Mouse (Mus musculus) midbrain, embryonic 14.5 days (tissue): Measurements from ENCODE around the gene Dusp23. TPM values are rescaled to one million over a fixed set of nuclear protein-coding genes. Genes with fewer than 3 reads are reported as not detected.

Source experiments
- ATAC-seq: fragments of 200-750 bp; cut with Nextera tagmentation; 2 replicates; pipeline ENCODE4 v1.8.0; 2017; ENCODE audit warnings: moderate number of reproducible peaks, moderate library complexity; ENCODE audit not compliant: low FRiP score, low TSS enrichment
- DNase-seq: peaks from one replicate; pipeline ENCODE4 v3.0.0-alpha.2; 2015
- H3K27ac ChIP-seq: fragments of 300-500 bp; sonication (generic); replicated peaks from 2 replicates; pipeline ENCODE4 v1.5.1; 2014; ENCODE audit warnings: mild to moderate bottlenecking, low read depth, low read length, moderate library complexity
- H3K27me3 ChIP-seq: fragments of 300-500 bp; sonication (generic); 2 replicates; pipeline ENCODE4 v1.6.1; 2014; ENCODE audit warnings: low read length, control low read depth, mixed read lengths; ENCODE audit not compliant: control insufficient read depth, insufficient read depth
- H3K36me3 ChIP-seq: fragments of 300-500 bp; sonication (generic); 2 replicates; pipeline ENCODE4 v1.6.1; 2014; ENCODE audit warnings: low read length, control low read depth; ENCODE audit not compliant: control insufficient read depth, insufficient read depth
- H3K4me1 ChIP-seq: fragments of 300-500 bp; sonication (generic); 2 replicates; pipeline ENCODE4 v1.6.1; 2014; ENCODE audit warnings: mild to moderate bottlenecking, antibody characterized with exemption, low read length, control low read depth; ENCODE audit not compliant: control insufficient read depth, insufficient read depth
- H3K4me2 ChIP-seq: fragments of 300-500 bp; sonication (generic); 2 replicates; pipeline ENCODE4 v1.6.1; 2014; ENCODE audit warnings: mild to moderate bottlenecking, low read length, moderate library complexity
- H3K4me3 ChIP-seq: fragments of 300-500 bp; sonication (generic); replicated peaks from 2 replicates; pipeline ENCODE4 v1.5.1; 2014; ENCODE audit warnings: low read depth, low read length
- H3K9ac ChIP-seq: fragments of 300-500 bp; sonication (generic); replicated peaks from 2 replicates; pipeline ENCODE4 v1.6.1; 2014; ENCODE audit warnings: mild to moderate bottlenecking, low read length, moderate library complexity
- H3K9me3 ChIP-seq: fragments of 300-500 bp; sonication (generic); 2 replicates; pipeline ENCODE4 v1.6.1; 2016; ENCODE audit warnings: low read length, control low read depth, mixed read lengths; ENCODE audit not compliant: control insufficient read depth
- WGBS: fragments of 180-500 bp; shearing (Covaris S2); extraction: QIAGEN DNeasy Blood & Tissue Kit; methylation state at CpG from one replicate; pipeline ENCODE4 v1.1.7; 2014; 5-methylcytosine and 5-hydroxymethylcytosine counted together
- polyA plus RNA-seq: library from polyadenylated mRNA; unstranded; fragments of >200 nt; fragmentation: Nextera tagmentation; extraction: Ambion mirVana; gene quantifications from 2 replicates; pipeline ENCODE4 v1.2.1, GENCODE M21; 2014

Gene Dusp23
- 6.3 and 8.7 TPM in 2 replicates for polyA plus RNA-seq

- DNase-seq = peak; percentile 95
- no peaks in the 10 kb centered on the region for H3K4me1 ChIP-seq
- under 1% methylated on average over 53 of the region's 53 CpGs for WGBS
- peak within 1 kb of the TSS; percentile 75 for H3K4me2 ChIP-seq
- no peaks in the 10 kb centered on the region for H3K9me3 ChIP-seq
- no peaks in the 10 kb centered on the region for H3K36me3 ChIP-seq
- H3K9ac ChIP-seq = peak within 1 kb of the TSS; percentile 62
- peak within 1 kb of the TSS; percentile 68 for H3K27ac ChIP-seq
- ATAC-seq = peak; percentile 97
- peak within 1 kb of the TSS; percentile 72 for H3K4me3 ChIP-seq
- no peaks in the 10 kb centered on the region for H3K27me3 ChIP-seq
These were observed at the start of gene Dusp23 for GRCm38 (mm10) chr1:172632451-172633326. Gene Dusp23 (minus strand): TSS chr1:172632962.

GRCm38 (mm10) chr1:172680742-172681141, 48.0 kb upstream of the Dusp23 start:
- Histone ChIP-seq H3K9ac (no peak overlapping the region), H3K27ac (no peak overlapping the region), H3K27me3 (no peaks in the 10 kb centered on the region), H3K4me3 (no peak overlapping the region), H3K9me3 (peaks cover 3% of the 10 kb centered on the region; the same call in 1 of the 2 replicates), H3K4me1 (no peaks in the 10 kb centered on the region), H3K36me3 (no peaks in the 10 kb centered on the region), H3K4me2 (no peak overlapping the region)
- DNase-seq (no peak), ATAC-seq (no peak)
- 89% methylated on average over 4 of the region's 4 CpGs for WGBS

- no peaks in the 10 kb centered on the region for H3K27me3 ChIP-seq
- H3K9me3 ChIP-seq = no peaks in the 10 kb centered on the region
- H3K36me3 ChIP-seq = no peaks in the 10 kb centered on the region
- H3K4me1 ChIP-seq = peaks cover 7% of the 10 kb centered on the region
- no peak overlapping the region for H3K4me3 ChIP-seq
- no peak for ATAC-seq
- no peak overlapping the region for H3K27ac ChIP-seq
- no peak for DNase-seq
- no peak overlapping the region for H3K9ac ChIP-seq
- no peak overlapping the region for H3K4me2 ChIP-seq
- 93% methylated on average over 1 of the region's 1 CpGs for WGBS
These were observed 38.0 kb upstream of the Dusp23 start for GRCm38 (mm10) chr1:172670716-172671115.

GRCm38 (mm10) chr1:172667597-172667996, 34.8 kb upstream of the Dusp23 start:
- peak; percentile 69 for DNase-seq
- Histone ChIP-seq H3K4me1 (peaks cover 7% of the 10 kb centered on the region), H3K27me3 (no peaks in the 10 kb centered on the region), H3K9ac (no peak overlapping the region), H3K36me3 (no peaks in the 10 kb centered on the region), H3K27ac (no peak overlapping the region), H3K9me3 (no peaks in the 10 kb centered on the region), H3K4me2 (0 out of 2 replicates have a peak overlapping the region, but pooled peaks have one; percentile 25), H3K4me3 (no peak overlapping the region)
- ATAC-seq = no peak; the same call in 1 of the 2 replicates
- 11% methylated on average over 6 of the region's 6 CpGs for WGBS

DNA sequence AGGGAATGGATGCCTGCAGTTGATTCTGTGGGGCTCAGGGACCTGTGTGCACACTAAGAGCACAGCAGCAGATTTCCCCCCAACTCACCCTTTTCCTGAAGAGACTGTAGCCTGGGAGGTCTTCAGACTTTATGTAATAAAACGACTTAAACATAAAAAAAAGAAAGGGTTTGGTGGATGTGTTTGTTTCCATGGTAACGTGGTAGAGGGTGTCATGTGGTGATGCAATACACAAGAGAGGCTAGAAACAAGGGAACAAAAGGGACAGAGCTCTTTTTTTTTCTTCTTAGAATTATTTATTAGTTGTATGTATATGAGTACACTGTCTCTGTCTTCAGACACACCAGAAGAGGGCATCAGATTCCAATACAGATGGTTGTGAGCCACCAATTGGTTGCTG, 32.7 kb upstream of the Dusp23 start:
- 59% methylated on average over 2 of the region's 2 CpGs for WGBS
- DNase-seq = peak; percentile 17
- no peak overlapping the region for H3K9ac ChIP-seq
- H3K9me3 ChIP-seq = no peaks in the 10 kb centered on the region
- H3K4me3 ChIP-seq = no peak overlapping the region
- no peaks in the 10 kb centered on the region for H3K36me3 ChIP-seq
- no peak for ATAC-seq
- no peak overlapping the region for H3K4me2 ChIP-seq
- H3K4me1 ChIP-seq = peaks cover 7% of the 10 kb centered on the region
- H3K27ac ChIP-seq = no peak overlapping the region
- no peaks in the 10 kb centered on the region for H3K27me3 ChIP-seq

GRCm38 (mm10) chr1:172659688-172660087, 26.9 kb upstream of the Dusp23 start:
- ATAC-seq = no peak
- WGBS = 95% methylated on average over 8 of the region's 8 CpGs
- no peaks in the 10 kb centered on the region for H3K4me1 ChIP-seq
- H3K36me3 ChIP-seq = no peaks in the 10 kb centered on the region
- DNase-seq = no peak
- no peaks in the 10 kb centered on the region for H3K27me3 ChIP-seq
- H3K27ac ChIP-seq = no peak overlapping the region
- H3K4me2 ChIP-seq = no peak overlapping the region
- no peak overlapping the region for H3K4me3 ChIP-seq
- no peak overlapping the region for H3K9ac ChIP-seq
- no peaks in the 10 kb centered on the region for H3K9me3 ChIP-seq

DNA sequence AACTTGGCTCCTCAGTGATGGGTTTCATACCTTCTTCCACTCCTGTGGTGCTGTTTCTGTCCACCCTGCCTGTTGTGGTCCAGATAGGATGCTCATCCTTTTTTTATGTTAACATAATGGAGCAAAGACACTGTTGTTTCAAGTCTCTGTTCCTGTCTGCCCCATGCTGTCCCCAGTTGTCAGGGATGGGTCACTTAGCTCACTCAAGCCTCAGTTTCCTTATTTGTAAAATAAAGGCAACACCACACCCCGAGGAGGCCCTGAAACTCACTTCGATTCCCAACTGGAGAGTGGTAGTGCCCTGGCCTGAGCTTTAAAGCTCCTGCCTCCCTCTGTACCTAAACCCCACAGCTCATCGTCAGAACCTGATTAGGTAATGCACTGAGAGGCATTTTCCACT, 24.5 kb upstream of the Dusp23 start:
- ATAC-seq = no peak
- H3K36me3 ChIP-seq = no peaks in the 10 kb centered on the region
- no peaks in the 10 kb centered on the region for H3K9me3 ChIP-seq
- no peak for DNase-seq
- no peak overlapping the region for H3K9ac ChIP-seq
- no peak overlapping the region for H3K4me2 ChIP-seq
- no peak overlapping the region for H3K27ac ChIP-seq
- no peaks in the 10 kb centered on the region for H3K4me1 ChIP-seq
- H3K27me3 ChIP-seq = no peaks in the 10 kb centered on the region
- 63% methylated on average over 3 of the region's 3 CpGs for WGBS
- H3K4me3 ChIP-seq = no peak overlapping the region

GRCm38 (mm10) chr1:172653900-172654299, 21.1 kb upstream of the Dusp23 start:
- DNase-seq (no peak), ATAC-seq (no peak)
- 88% methylated on average over 6 of the region's 6 CpGs for WGBS
- Histone ChIP-seq H3K4me1 (no peaks in the 10 kb centered on the region), H3K9ac (no peak overlapping the region), H3K4me2 (no peak overlapping the region), H3K36me3 (no peaks in the 10 kb centered on the region), H3K9me3 (no peaks in the 10 kb centered on the region), H3K27ac (no peak overlapping the region), H3K27me3 (no peaks in the 10 kb centered on the region), H3K4me3 (no peak overlapping the region)
